Mouse (Mus musculus) layer of hippocampus, postnatal 14 days (tissue): ENCODE results near the gene Uchl1. TPM values are rescaled to one million over a fixed set of nuclear protein-coding genes. Genes with fewer than 3 reads are reported as not detected.
A peak's percentile ranks its signal among the peaks of the same experiment; 100 is the strongest.

Source experiments
- DNase-seq, 2 experiments: peaks; one replicate each; pipeline ENCODE4 v3.0.0; 2021 to 2022; ENCODE audit warnings: low spot score in 2 of 2, mixed read lengths in 1 of 2
- long read RNA-seq, 2 experiments: library from polyadenylated mRNA; stranded (forward); transcript quantifications; one replicate each; pipeline ENCODE4 v2.0.0; 2021
- total RNA-seq, 2 experiments: library from RNA; stranded (reverse); gene quantifications; 2 replicates each; pipeline ENCODE4 v1.2.3; 2021

The Uchl1 gene
- 1,000 to 10,000 TPM; 1,065 to 1,083 TPM for total RNA-seq
- long read RNA-seq, experiment 1, transcript Uchl1-202 (7 exons, 980 nt), result major isoform, 25 of 350 reads
- long read RNA-seq, experiment 1, partial matches to known transcripts, result 20 of 350 reads
- long read RNA-seq, experiment 1, other reads (novel, unspliced or antisense), result 303 of 350 reads
- long read RNA-seq, experiment 2, transcript Uchl1-202 (7 exons, 980 nt), result major isoform, 24 of 677 reads
- long read RNA-seq, experiment 2, partial matches to known transcripts, result 633 of 677 reads
- long read RNA-seq, experiment 2, other reads (novel, unspliced or antisense), result 17 of 677 reads

DNA sequence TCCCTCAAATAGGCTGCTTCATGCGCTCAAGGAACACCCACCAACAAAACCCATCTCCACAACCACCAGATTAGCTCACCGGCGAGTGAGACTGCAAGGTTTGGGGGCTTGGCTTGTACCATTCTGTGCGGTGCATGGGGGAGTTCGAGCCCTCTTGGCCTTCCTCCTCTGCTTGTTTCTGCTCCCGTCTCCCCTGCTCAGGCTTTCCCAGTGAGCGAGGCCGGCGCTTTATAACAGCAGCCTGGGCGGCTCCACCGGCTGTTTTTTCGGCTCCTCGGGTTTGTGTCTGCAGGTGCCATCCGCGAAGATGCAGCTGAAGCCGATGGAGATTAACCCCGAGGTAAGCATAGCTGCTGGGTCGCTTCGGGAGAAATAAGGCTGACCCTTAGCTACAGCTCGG is at the start of gene Uchl1:
Uchl1 (plus strand) TSS at position 109 of the 400 bp plus-strand sequence.
- DNase-seq, result peak; percentile 94 to 96

DNA sequence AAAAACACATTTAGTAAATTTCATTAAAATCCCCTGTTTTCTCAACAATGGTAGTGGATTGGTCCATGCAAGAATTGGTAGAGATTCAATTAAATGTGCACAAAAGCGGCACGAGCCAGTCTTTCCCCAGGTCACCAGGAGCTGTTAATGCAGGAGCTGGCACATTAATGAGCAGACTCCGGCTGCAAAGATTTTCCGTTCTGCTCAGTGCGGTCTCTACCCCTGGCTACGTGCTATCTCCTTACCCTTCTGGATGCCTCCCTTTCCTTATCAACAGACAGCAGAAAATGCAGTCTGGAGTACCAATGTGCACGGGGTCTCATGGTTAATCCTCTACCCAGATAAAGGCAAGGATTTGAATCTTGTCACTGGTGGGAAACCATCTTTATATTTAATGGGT is 48.1 kb upstream of the Uchl1 start:
- DNase-seq, result no peak

DNA sequence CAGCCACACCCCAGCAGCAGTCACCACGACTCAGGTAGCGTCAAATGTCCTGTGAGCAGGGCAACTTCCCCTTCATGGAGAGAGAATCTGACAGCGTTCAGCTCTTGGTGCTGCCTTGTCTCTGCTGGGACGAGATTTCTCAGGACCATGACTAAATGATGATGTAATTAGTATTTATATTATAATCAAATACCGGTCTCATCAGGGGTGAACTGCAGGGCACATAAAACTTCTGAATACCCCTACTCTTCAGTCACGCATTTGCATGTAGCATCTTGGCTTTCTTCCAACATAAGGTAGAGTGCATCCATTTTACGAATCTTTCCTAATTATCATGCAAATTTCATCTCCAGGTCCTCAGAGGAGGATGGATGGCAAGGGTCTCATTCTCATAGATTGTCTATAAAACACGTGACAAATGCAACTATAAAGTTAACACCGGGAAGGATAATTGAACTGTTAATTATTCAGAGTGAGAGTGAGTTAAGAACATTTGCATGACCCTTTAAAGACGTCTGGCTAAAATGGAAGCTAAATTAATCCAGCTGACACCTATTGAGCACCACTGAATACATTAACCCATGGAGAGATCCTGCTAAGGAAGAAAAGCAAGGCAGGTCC is 40.3 kb upstream of the Uchl1 start:
- no peak for DNase-seq

DNA sequence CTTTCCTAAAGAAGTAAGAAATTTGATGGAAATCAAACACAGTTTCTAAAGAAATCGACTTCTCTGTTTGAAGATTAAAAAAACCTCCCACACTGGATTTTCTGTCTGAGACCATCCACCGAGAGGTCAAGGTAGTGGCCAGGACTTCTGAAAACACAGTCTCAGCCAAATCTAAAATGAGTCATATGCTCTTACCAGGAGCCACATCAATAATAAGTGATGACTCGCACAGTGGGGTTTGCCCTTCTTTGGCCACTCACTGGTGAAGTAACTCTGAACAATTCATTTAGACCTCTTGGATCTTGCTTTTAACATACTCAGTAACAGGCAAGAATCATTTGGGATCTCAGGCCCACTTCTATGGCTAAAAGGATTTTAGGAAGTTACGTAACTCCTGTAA is 33.7 kb upstream of the Uchl1 start:
- no peak for DNase-seq

DNA sequence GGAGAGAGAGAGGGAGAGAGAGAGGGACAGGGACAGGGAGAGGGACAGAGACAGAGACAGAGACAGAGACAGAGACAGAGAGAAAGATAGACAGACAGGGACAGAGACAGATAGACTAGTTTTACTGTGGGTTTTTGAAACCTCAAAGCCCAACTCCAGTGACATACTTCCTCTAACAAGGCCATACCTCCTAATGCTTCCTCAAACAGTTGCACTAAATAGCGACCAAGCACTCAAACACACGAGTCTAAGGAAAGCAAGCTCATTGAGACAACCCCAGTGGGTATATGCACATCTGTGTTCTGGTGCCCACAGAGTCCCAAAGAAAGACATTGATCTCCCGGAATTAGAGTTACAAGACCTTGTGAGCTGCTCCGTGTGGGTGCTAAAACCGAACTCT is 32.6 kb upstream of the Uchl1 start:
- no peak for DNase-seq

DNA sequence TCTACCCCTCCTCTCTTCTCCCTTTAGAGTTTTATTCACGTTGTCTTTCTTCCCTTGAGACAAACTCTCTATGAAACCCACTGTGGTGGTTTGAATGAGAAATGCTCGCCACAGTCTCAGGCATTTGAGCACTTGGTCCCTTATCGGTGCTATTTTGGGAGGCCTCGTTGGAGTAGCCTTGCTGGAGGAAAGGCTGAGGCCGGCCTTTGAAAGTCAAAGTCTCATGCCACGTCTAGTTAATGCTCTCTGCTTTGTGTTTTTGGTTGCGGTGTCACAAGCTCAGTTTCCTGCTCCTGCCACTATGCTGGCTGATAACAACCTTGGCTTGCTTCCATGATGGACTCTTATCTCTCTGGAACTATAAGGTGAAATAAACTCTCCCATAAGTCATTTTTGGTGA is 28.4 kb upstream of the Uchl1 start:
- no peak for DNase-seq

DNA sequence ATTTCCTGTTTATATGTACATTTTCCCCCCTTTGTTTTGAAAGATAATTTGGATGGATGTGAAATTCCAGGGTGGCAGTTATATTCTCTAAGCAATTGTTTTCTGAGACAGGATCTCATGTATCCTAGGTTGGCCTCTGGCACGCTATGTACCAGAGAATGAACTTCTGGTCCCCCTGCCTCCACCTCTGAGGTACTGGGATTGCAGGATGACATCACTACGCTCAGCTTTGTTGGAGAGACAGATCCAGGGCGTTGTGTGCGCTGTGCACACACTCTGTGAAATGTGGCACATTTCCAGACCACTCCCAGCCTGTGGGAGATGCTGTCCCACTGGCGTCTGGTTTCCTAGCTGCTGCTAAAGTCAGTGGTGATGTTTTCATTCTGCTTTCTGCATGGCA is 21.7 kb upstream of the Uchl1 start:
- peak in 1 of 2 experiments; percentile 18 for DNase-seq

DNA sequence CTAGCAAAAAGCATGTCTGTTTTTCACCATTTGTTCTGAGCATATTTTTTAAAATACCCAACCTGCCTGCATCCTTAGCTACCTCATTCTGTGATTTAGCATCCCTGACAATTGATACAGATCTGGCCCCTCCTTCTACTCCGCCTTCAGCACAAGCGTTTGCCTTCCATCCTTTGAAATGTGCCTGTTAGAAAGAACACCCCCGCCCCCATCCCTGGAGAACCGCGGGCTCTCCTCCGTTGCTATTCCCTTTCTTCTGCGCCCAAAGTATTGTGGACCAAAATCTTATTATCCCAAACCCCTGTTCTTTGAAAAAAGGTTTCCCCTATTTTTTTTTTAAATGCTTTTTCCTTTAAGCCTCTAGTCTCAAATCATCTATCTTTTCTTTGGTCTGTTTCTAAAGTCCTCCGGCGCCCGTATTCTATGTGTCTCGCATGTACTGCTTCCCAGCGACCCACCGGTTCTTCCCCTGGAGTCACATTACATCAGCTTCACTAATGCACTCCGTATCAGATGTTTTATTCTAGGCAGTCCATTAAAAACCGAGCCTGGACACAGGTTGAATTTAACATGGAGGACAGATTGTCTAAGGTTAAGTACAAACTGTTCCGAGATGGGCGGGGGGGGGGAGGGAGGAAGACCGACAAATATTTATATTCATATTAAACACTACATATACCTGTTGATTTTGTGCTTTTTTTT is 551 bp upstream of the Uchl1 start:
- peak in 1 of 2 experiments; percentile 55 for DNase-seq

DNA sequence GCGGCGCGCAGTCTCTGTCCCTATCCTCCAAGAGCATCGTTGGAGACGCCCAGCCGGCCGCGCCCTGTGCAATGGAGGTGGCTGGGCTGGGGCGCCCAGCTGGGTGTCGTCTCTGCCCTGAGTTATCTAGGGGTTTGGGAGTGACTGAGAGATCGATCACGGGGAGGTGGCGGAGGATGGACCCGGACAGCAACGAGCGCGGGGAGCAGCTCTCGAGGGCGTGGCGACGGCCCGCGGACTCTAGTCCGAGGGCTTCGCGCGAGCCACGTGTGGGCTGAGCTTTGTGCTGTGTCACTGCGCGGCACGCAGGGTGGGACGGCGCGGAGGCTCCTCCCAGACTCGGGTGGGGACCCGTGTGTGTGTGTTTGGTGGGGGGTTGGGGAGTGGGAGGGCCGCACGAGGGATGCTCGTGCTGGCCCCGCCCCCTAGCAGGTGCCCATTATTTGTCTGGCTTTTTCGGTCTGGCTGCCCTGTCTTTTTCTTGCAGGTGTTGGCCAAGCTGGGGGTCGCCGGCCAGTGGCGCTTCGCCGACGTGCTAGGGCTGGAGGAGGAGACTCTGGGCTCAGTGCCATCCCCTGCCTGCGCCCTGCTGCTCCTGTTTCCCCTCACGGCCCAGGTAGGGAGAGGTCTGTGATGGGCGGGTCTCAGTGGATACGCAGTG is 696 bp downstream of the Uchl1 start:
- peak; percentile 72 to 78 for DNase-seq

DNA sequence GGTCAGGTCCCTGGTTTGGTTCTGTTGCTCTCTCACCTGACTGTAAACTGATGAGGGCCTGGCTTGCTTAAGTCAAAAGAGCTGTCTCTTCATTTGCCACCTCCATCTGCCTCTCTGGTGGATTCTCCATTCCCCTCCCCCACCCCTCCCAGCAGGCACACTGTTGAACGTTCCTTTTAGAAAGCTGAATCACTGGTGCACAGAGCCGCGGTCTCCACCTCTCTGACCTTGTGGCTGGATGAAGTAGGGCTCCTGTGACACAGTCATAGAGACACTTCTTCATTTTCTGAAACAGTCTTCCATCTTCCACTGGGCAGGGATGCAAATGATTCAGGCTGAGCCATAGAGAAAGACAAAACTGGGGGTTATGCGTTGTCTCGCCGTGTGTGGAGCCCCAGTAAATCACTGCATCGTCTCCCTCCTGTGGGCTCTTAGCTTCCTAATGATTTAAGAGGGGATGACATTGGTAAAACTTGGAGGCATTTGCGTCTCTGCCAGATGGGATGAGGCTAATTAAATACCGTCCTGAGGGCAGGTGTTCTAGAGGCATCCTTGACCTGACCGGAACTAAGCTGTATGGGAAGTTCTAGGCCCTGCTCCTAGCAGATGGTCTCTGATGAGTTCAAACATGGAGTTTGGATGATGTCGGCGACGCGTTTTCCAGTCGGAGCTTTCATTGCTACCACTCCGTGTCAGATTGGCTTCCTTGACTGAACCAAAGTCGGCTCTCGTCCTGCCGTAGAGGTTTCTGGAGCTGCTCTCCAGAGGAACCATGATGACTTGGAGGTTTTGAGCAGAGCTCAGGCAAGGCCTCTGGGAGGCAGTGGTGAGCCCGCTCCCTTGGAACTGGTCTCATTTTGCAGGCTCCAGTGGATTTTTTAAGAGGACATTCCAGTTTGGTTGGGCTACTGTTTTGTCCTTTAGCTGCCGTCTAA is 1.8 kb downstream of the Uchl1 start:
- DNase-seq, result peak; percentile 43 to 46

DNA sequence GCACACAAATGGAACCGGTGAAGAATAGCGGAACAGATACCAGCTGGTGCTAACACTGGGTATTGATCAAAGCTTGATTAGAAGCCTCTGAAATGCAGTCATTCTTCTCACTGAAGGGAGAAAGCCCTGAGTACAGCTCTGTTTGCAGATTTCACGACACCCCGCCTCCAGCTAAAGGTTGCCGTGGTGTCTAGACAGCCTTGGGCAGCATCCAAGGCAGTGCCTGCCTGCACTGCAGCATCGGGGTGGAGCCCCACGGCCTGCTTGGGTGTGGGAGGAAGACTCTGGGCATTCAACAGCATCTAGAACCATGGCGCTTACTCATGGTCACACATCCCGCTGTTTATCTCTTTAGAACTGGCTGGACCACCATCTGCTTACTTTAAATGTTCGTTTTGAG is 3.3 kb downstream of the Uchl1 start:
- DNase-seq, result peak; percentile 43 to 59

DNA sequence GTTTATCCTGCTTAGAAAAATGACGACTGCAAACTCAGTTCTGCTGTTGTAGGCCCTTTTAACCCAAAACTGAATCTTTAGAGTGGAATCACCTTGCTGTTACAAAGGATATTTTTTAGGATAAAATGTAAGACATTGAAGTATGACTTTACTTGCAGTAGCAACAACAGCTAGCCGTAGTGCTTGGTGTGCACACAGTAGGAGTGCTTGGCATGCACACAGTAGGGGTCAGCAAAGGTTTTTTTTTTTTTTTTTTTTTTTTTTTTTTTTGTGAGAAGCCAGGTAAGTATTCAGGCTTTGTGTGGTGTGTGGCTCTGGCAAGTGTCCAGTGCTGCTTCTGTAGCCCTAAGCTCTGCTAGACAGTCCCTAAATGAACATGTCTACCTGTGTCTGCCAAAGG is 10.0 kb downstream of the Uchl1 start:
- DNase-seq, result no peak

DNA sequence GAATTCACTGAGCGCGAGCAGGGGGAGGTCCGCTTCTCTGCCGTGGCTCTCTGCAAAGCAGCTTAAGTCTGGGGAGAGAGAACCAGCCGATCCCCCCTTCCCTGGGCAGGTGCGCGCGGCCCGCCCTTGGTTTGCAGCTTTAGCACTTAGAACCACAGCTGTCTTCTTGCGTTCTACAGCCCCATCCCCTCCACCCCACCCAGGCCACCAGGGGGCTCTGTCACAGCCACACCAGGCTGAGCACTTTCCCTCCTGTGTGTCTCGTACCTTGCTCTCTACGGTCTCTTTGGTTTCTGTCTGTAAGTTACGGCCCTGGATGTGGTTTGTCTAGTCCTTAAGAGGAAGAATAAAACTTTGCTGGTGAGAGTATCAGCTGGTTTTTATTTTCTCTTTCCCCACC is 11.0 kb downstream of the Uchl1 start:
- DNase-seq, result no peak

DNA sequence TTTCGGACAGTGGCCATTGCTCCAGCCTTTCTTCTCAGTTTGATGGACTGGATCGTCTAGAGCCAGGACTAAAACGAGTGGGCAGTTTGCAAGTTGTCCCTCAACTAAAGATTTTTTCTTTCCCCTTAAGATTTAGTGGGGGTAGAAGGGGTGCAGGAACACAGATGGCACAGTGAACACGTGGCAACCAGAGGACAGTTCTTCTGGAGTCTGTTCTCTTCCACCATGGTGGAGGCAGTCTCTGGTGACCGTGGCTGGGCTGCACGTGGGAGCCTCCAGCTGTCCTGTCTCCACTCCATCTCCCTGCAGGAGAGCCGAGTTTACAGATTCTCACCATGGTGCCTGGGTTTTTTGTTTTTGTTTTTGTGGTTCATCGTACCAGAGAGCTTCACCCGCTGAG is 11.8 kb downstream of the Uchl1 start:
- DNase-seq, result no peak

DNA sequence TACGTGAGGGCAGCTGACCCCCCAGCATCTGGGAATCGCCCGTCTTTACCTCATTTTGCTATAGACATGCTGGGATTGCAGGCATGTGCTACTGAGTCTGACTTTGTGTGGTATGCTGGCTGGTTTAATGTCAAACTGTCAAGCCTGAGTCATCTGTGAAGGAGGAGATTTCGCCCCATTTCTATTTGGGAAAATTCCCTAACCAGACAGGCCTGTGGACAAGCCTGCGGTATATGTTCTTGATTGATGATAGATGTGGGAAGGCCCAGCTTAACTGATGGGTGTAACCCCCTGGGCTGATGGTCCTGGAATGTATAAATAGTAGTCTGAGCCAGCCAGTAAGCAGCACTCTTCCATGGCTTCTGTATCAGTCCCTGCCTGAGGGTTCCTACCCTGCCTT is 12.4 kb downstream of the Uchl1 start:
- no peak for DNase-seq

DNA sequence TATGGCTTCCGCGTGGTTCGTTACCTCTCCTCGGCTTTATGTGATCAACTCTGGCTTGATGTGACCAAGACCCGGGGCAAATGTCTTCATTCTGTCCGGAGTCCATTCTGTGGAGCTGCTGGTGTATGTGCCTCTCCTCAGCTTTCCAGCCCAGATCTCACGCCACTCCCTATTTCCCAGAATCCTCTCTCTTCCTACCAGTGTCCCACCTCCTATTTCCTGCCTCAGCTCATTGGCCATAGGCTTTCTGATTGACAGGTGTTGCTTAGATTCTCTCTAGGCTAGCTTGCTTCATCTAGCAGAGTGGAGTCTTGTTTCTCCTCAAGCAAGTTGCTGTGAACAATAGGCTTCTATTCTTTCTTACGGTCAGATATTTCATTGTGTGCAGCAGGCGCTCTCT is 13.9 kb downstream of the Uchl1 start:
- no peak for DNase-seq

DNA sequence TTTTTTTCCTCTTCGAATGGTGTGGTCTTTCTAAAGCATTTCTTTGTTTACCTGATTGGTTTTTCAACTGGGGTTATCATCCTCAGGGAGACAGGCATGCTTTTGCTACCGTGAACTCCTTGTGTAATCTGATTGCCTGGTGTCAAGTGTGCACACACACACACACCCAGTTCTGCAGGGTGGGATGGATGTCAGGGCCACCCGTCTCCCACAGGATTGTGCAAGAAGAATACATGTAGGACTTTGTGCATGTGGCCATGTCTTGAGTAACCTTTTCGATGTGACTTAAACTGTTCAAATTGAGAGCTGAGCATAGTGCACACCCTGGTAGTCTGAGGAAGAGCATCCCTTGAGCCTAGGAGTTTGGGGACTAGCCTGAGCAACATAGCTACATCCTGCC is 17.3 kb downstream of the Uchl1 start:
- DNase-seq, result no peak

DNA sequence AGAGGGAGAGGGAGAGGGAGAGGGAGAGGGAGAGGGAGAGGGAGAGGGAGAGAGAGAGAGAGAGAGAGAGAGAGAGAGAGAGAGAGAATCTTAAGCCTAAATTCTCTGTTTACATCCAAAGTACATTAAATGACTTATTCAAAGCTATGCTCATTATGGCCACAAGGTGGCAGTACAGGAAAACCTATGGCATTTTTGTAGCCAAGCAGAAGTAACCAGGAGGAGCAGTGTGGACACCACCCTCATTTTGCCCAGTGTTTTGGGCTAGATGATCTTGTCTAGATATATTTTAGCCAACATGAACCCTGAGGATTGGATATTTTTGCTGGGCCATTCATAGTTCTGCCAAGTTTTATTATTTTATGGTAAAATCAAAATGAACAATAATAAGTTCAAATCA is 21.2 kb downstream of the Uchl1 start:
- DNase-seq, result peak in 1 of 2 experiments; percentile 78

DNA sequence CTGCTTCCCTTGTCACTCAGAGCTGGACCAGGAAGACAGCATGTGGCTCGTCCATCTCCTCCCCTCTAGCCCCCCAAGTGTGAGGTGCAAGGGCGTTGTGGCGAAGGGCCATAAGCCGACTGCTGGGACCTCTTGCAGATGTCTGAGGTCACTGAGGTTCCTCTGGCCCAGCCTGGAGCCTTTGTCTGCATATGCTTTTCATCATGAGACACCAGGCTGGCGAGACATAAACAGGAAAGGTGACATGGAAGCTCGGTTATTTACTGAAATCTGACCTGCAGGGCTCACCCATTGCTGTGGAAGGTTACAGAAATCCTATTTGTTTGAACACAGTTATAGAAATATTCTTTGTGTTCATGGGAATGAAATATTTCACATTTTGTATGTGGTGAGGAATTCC is 24.0 kb downstream of the Uchl1 start:
- no peak for DNase-seq

DNA sequence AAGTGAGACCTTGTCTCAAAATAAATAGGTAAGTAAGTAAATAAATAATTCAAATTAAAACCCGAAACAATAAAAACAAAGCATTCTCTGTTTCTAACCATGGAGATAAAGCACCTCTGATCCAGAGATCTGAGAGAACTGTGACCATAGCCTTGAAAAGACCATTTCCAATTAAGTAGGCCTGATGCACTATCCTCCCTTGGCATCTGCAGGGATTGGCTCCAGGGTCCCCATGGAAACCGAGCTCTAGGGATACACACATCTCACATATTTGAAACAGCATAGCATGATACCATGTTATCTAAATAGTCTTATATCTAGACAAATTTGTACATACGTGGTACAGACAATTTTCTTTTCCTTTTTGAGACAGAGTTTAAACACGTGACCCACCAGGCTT is 26.1 kb downstream of the Uchl1 start:
- DNase-seq, result no peak
